Mouse (Mus musculus) CD4-positive, CD25-positive, alpha-beta regulatory T cell, adult 4 months (primary cell): Measurements from ENCODE around the gene Zswim4. TPM values are rescaled to one million over a fixed set of nuclear protein-coding genes. Genes with fewer than 3 reads are reported as not detected.

Experiments used
- ATAC-seq: one replicate; pipeline ENCODE4 v1.8.0; 2017
- polyA plus RNA-seq, 2 experiments: library from polyadenylated mRNA; unstranded; fragments of 100-300 nt; shearing (Covaris generic); gene quantifications; one replicate each; pipeline ENCODE4 v1.2.1; 2017

Gene Zswim4
- polyA plus RNA-seq, 2 experiments from 2014 or later, result 3.3 to 4.3 TPM

- ATAC-seq, result no peak
These were observed 36.7 kb downstream of the Zswim4 start for GRCm38 (mm10) chr8:84200126-84200555.

- no peak for ATAC-seq
These were observed 37.3 kb downstream of the Zswim4 start for GRCm38 (mm10) chr8:84199348-84200125.

GRCm38 (mm10) chr8:84198871-84199270 is 38.0 kb downstream of the Zswim4 start:
- ATAC-seq, result no peak

- peak; percentile 79 for ATAC-seq
These were observed 38.7 kb downstream of the Zswim4 start for GRCm38 (mm10) chr8:84197922-84198774.

GRCm38 (mm10) chr8:84197141-84197921 is 39.5 kb downstream of the Zswim4 start:
- peak; percentile 24 for ATAC-seq

- ATAC-seq, result no peak
These were observed 42.6 kb downstream of the Zswim4 start for GRCm38 (mm10) chr8:84194224-84194743.

- ATAC-seq, result no peak
These were observed 43.3 kb downstream of the Zswim4 start for GRCm38 (mm10) chr8:84193566-84193965.

- ATAC-seq, result no peak
These were observed 43.7 kb downstream of the Zswim4 start for GRCm38 (mm10) chr8:84193161-84193560.

- ATAC-seq, result peak; percentile 71
These were observed 44.3 kb downstream of the Zswim4 start for GRCm38 (mm10) chr8:84192555-84192954.

- ATAC-seq, result peak; percentile 21
These were observed 44.8 kb downstream of the Zswim4 start for GRCm38 (mm10) chr8:84192023-84192422.

GRCm38 (mm10) chr8:84190191-84190867 is 46.5 kb downstream of the Zswim4 start:
- no peak for ATAC-seq

GRCm38 (mm10) chr8:84189603-84190002 is 47.3 kb downstream of the Zswim4 start:
- no peak for ATAC-seq

GRCm38 (mm10) chr8:84188671-84189070 is 48.2 kb downstream of the Zswim4 start:
- no peak for ATAC-seq

GRCm38 (mm10) chr8:84187065-84187755 is 49.6 kb downstream of the Zswim4 start:
- peak; percentile 52 for ATAC-seq

- ATAC-seq, result peak; percentile 85
These were observed 50.3 kb downstream of the Zswim4 start for GRCm38 (mm10) chr8:84186547-84186946.

- ATAC-seq, result no peak
These were observed 51.7 kb downstream of the Zswim4 start, which contains the start of gene Nanos3 for GRCm38 (mm10) chr8:84185117-84185516. Nanos3 (minus strand) TSS chr8:84185217.

GRCm38 (mm10) chr8:84184085-84185043 is 52.5 kb downstream of the Zswim4 start:
- ATAC-seq, result no peak

GRCm38 (mm10) chr8:84183261-84184084 is 53.4 kb downstream of the Zswim4 start:
- no peak for ATAC-seq

GRCm38 (mm10) chr8:84182833-84183232 is 54.0 kb downstream of the Zswim4 start:
- ATAC-seq, result no peak
